Mouse (Mus musculus) cerebellum, postnatal 36 days (tissue): Measurements from ENCODE around the gene Erbb2.

Experiments
- DNase-seq, 2 experiments: peaks; one replicate each; pipeline ENCODE4 v3.0.0; 2021 to 2022; ENCODE audit warnings: mixed read lengths in 2 of 2

The Erbb2 gene

GRCm38 (mm10) chr11:98385638-98386585, 26.4 kb upstream of the Erbb2 start, which contains the start of gene Pnmt:
Gene Pnmt, plus strand, starts transcription at chr11:98386450.
- no peak for DNase-seq

- no peak for DNase-seq
Observed at GRCm38 (mm10) chr11:98386596-98386995, 25.7 kb upstream of the Erbb2 start.

- DNase-seq = no peak
Observed at GRCm38 (mm10) chr11:98387056-98387577, 25.2 kb upstream of the Erbb2 start.

- no peak for DNase-seq
Observed at GRCm38 (mm10) chr11:98388282-98388681, 24.0 kb upstream of the Erbb2 start.

GRCm38 (mm10) chr11:98389221-98389780, 23.0 kb upstream of the Erbb2 start:
- DNase-seq = peak; percentile 60 to 66

- DNase-seq = no peak
Observed at GRCm38 (mm10) chr11:98390141-98390540, 22.1 kb upstream of the Erbb2 start.

GRCm38 (mm10) chr11:98392034-98392433, 20.2 kb upstream of the Erbb2 start:
- DNase-seq = no peak

GRCm38 (mm10) chr11:98392645-98393044, 19.6 kb upstream of the Erbb2 start:
- DNase-seq = no peak

- DNase-seq = no peak
Observed at GRCm38 (mm10) chr11:98393317-98393716, 19.0 kb upstream of the Erbb2 start.

- no peak for DNase-seq
Observed at GRCm38 (mm10) chr11:98394301-98394700, 18.0 kb upstream of the Erbb2 start.

GRCm38 (mm10) chr11:98395041-98395440, 17.2 kb upstream of the Erbb2 start:
- DNase-seq = no peak

- no peak for DNase-seq
Observed at GRCm38 (mm10) chr11:98397946-98398345, 14.3 kb upstream of the Erbb2 start.

GRCm38 (mm10) chr11:98400161-98400726, 12.0 kb upstream of the Erbb2 start, which contains the start of gene Pgap3:
Gene Pgap3, minus strand, starts transcription at chr11:98400490.
- peak; percentile 87 for DNase-seq

GRCm38 (mm10) chr11:98400816-98401215, 11.5 kb upstream of the Erbb2 start:
- no peak for DNase-seq

- no peak for DNase-seq
Observed at GRCm38 (mm10) chr11:98406621-98407020, 5.6 kb upstream of the Erbb2 start.

- no peak for DNase-seq
Observed at GRCm38 (mm10) chr11:98408872-98409271, 3.4 kb upstream of the Erbb2 start.

GRCm38 (mm10) chr11:98409341-98409822, 2.9 kb upstream of the Erbb2 start:
- DNase-seq = no peak

- DNase-seq = no peak
Observed at GRCm38 (mm10) chr11:98412797-98413301, 579 bp downstream of the Erbb2 start.

GRCm38 (mm10) chr11:98413731-98414130, 1.5 kb downstream of the Erbb2 start:
- no peak for DNase-seq

- no peak for DNase-seq
Observed at GRCm38 (mm10) chr11:98414162-98414561, 1.9 kb downstream of the Erbb2 start.

- DNase-seq = no peak
Observed at GRCm38 (mm10) chr11:98417074-98417473, 4.8 kb downstream of the Erbb2 start.

GRCm38 (mm10) chr11:98418273-98418672, 6.0 kb downstream of the Erbb2 start:
- DNase-seq = no peak

GRCm38 (mm10) chr11:98418939-98419547, 6.8 kb downstream of the Erbb2 start:
- DNase-seq = no peak
